Mouse (Mus musculus): ENCODE results near the gene 9530077C05Rik.

Gene 9530077C05Rik

DNA sequence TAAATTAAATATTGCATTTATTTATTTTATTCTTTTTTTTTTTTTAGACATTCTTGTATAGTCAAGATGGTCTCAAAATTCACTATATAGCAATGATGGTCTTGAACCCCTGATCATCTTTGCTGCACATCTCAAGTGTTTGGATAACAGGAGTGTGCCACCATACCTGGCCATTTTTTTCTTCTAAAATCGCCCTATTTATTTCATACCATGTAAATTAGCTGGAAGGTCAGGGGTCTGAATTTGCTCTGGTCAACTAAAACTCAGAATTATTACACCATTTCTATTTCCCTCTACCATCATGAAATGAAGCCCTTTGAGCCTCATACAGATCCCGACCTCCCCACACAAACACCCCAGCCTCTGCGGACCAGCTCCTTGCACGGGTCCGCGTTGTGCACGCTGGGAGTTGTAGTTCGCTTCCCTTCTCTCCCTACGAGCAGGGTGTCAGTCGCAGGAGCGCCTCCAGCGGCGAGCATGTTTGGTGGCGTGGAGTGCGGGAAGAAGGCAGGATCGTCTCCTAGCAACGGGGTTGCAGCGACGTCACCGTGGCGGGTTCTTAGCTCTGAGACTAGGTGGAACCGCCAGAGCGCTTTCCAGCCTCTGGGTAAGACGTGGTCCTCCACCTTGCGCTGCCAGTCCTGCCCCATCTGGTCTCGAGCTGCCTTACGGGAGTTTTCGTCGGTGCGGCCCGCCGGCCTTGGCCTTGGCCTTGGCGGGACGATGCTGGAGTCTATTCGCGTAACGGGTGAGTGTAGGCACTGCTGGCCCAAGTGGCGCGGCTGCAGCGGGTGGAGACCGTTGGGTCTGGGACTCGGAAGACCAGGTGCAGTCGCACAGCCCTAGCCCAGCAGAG lies at the start of gene 9530077C05Rik:
Gene 9530077C05Rik, plus strand, starts transcription at position 512 of the 856 bp plus-strand sequence.
- under 1% methylated on average over 43 of the region's 43 CpGs for WGBS

DNA sequence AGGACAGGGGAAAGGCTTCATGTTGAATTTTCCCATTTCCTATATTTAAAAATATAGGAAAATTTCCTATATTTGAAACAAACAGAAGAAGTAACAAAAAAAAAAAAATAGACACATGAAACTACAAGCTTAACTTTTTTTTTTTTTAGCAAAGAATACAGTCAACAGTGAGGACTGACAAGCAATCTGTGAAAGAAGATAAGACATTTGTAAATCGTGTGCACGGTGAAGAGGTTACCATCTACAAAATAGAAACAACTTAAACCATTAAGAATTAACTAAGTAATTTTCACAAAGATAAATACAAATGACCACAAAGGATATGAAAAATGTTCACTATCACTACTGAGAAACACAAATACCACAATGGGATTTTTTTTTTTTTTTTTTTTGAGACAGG lies 45.1 kb upstream of the 9530077C05Rik start:
- 93% methylated on average over 2 of the region's 2 CpGs for WGBS

DNA sequence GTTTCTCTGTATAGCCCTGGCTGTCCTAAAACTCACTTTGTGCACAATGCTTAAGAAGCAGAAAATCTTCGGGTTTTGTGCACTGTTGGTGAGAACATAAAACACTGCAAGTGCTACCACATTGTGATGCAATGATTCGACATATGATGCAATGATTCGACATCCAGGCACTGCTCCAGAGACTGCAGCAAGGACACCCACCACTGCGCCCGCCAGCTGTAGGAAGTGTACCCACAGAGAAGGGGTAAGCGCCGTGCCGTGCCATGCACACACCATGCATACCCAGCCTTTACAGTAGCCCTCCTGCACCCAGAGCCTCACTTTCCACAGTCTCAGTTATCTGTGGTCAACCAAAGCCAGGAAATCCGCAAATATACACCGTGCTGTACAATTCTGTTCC lies 44.7 kb upstream of the 9530077C05Rik start:
- WGBS: 93% methylated on average over 10 of the region's 10 CpGs

DNA sequence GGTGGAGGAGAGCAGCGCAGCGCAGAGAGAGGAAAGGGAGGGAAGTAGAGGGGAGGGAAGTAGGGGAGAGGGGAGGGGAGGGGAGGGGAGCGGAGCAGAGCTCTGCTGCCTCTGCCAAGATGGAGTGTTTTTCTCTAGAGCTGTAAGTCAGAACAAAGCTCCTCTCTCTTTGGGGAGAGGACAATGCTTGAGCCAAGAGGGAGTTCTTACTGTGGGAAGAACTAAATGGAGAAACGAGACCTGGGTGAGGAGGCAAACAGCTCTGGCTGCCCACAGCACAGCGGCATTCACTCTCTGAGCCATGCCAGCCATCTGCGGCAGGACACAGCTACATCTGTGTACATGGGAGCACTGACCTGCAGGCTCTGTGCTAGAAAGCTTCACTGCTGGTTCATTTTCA lies 43.3 kb upstream of the 9530077C05Rik start:
- WGBS: 49% methylated on average over 6 of the region's 6 CpGs

DNA sequence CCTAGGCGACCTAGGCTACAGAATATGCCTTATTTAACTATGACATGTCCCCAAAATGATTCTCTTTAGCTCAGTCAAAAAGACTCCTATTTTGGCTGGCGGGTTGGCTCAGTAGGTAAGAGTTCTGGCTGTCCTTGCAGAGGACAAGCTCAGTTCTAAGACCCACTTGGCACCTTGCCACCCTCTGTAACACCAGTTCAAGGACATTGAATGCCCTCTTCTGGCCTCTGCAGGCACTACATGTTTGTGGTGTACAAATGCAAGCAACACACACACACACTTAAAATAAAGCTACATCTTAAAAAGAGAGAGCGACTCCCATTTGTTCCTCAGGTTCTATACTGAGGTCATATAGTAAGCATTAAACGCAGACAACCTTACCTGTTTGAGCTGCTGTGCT lies 38.6 kb upstream of the 9530077C05Rik start:
- WGBS: 92% methylated on average over 4 of the region's 4 CpGs

DNA sequence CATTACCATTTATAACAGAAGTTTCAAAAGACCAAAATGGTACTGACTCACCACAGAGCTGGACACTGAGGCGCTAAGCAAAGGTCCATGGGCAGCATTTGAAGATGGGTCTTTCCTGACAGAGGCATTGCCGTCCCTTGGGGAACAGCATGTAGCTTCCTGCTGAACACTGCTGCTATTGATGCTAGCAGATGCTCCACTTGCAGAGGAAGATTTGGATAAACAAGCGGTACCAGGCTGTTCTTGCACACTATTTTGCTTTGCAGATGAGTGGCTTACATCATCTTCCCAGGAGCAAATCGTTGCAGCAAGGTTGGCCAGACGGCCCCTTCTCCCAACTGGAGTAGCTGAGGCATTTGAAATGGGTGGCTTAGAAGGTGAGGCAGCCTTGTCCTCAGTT lies 35.2 kb upstream of the 9530077C05Rik start:
- 57% methylated on average over 5 of the region's 5 CpGs for WGBS

- WGBS: 73% methylated on average over 2 of the region's 2 CpGs
These were observed 25.4 kb upstream of the 9530077C05Rik start for GRCm38 (mm10) chr9:22385890-22386289.

DNA sequence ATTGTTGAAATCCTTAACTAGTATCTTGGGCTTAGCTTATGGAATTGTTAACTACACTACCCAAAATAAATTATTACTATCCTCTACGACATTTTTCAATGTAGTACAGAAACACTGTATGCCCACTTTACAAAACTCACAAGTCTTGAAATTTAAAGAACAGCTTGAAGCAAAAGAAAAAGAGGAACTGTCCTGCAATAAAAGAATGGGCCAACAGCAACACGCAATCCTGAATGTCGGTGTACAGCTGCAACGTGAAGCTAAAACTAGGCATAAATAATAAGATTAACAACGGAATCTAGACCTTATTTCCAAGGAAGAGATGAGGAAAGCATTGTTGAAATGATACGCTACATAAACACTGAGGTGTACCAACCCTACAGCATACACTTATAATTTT lies 23.4 kb upstream of the 9530077C05Rik start:
- WGBS: 54% methylated on average over 6 of the region's 6 CpGs

GRCm38 (mm10) chr9:22388401-22388980 lies 22.8 kb upstream of the 9530077C05Rik start:
- whole genome bisulfite sequencing: 3% methylated on average over 41 of the region's 41 CpGs

DNA sequence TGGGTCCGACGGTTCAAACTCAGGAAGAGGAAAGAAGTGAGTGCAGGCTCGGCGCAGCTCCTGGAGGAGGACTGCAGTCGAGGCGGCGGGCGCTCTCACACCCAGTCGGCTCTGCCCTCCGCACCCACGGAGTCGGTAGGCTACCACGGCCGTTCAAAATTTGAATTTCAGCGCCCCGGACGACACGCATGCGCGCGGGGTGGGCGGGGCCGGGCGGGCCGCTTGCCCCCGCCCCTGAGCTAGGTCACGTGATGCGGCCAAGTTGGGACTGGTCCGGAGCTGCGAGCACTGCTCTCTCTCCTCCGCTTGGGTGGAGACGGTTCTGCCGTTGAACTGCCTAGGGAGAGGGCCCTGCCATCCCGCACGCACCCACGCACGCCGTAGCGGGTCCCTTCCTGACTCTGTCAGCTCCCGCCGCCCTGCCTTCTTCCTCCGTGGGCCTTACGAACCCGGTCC lies 22.3 kb upstream of the 9530077C05Rik start, which contains the start of gene Anln:
Gene Anln, minus strand, starts transcription at position 168 of the 456 bp plus-strand sequence.
- WGBS: under 1% methylated on average over 43 of the region's 44 CpGs

- WGBS: 71% methylated on average over 6 of the region's 6 CpGs
These were observed 21.5 kb upstream of the 9530077C05Rik start for GRCm38 (mm10) chr9:22389736-22390245.

DNA sequence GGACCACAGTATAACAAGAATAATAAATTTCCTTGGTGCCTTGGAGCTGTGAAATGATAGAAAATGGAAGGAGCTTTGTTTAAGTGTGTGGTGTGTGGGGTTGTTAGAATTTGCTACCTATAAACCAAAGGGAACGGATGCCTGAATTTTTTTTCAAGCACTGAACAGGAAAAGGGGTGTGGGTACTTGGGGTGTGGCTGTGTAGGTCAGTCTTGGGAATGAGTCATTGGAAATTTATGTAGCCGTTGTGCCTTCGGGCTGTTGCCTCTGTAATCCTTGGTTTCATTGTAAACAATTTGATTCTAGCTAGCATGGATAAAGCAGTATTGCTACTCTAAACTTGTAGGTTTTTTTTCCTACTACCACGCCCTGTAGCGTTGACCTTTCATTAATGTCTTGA lies 20.9 kb upstream of the 9530077C05Rik start:
- WGBS: 87% methylated on average over 5 of the region's 5 CpGs

DNA sequence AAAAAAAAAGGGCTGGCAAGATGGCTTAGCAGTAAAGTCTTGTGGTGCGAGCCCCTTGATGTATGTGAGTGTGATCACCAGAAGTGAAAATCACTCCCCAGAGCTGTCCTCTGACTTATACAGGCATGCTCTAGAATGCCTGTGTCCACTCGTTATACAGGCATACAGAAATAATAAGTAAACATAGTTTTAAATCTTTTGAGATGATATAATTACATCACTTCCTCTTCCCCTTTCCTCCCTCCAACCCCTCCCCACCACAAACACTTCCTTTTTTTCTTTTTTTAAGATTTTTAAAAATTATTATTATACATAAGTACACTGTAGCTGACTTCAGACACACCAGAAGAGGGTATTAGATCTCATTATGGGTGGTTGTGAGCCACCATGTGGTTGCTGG lies 16.6 kb upstream of the 9530077C05Rik start:
- 83% methylated on average over 2 of the region's 2 CpGs for WGBS

DNA sequence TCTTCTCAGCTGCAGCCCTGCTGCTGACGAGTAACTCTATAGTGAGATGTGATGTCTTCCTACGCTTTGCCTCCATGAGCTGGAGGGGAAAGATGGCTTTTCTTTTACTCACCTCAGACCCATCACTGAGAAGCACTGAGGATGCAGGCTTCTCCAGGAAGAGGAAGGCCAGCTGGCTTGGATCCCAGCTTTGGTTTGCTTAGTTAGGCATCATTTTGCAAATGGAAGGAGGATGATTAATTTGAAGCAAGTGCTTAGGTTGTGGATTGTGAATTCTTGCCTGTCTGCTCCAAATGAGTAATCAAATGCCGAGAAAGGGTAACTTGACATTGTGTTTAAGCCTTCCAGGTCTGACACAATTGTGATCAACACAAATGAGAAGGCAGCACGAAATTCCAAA lies 12.3 kb upstream of the 9530077C05Rik start:
- 67% methylated on average over 4 of the region's 4 CpGs for WGBS

DNA sequence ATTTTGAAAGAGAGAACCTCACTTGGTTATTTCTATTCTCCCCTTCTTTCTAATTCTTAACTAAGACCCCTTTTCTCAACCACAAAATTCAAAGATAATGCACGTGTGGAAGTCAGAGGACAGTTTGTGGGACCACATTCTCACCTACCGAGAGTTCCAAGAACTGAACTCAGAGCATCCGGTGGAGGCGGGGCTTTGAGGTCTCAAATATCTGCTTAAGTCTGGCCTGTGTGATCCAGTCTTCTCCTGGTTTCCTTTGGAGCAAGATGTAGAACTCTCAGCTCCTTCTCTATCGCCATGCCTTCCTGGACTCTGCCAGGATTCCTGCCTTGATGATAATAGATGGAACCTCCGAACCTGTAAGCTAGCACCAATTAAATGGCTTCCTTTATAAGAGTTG lies 9.3 kb upstream of the 9530077C05Rik start:
- 92% methylated on average over 6 of the region's 6 CpGs for WGBS

DNA sequence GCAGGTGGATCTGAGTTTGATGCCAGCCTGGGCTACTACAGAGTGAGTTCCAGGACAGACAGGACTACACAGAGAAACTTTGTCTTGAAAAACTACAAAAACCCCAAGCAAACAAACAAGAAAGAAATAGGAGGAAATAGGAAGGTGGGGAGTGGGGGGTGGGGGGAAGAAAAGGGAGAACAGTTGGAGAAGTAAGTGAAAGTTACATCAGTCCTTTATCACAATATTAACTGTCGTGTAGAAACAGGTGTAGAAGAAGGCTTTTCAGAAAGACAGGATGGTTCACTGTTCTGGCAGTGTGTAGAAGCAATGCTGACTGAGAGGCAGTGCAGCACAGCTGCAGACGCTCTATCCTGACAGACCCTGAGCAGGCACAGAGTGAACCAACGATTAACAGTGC lies 8.3 kb upstream of the 9530077C05Rik start:
- WGBS: 84% methylated on average over 3 of the region's 3 CpGs

GRCm38 (mm10) chr9:22403501-22403900 lies 7.8 kb upstream of the 9530077C05Rik start:
- WGBS: 67% methylated on average over 2 of the region's 2 CpGs

- WGBS: 57% methylated on average over 3 of the region's 3 CpGs
These were observed 5.9 kb upstream of the 9530077C05Rik start for GRCm38 (mm10) chr9:22405414-22405813.

GRCm38 (mm10) chr9:22407633-22408032 lies 3.7 kb upstream of the 9530077C05Rik start:
- 73% methylated on average over 4 of the region's 4 CpGs for WGBS

- WGBS: 14% methylated on average over 4 of the region's 4 CpGs
These were observed 3.0 kb upstream of the 9530077C05Rik start for GRCm38 (mm10) chr9:22408344-22408743.

- 63% methylated on average over 7 of the region's 7 CpGs for WGBS
These were observed 1.8 kb upstream of the 9530077C05Rik start for GRCm38 (mm10) chr9:22409501-22409900.

DNA sequence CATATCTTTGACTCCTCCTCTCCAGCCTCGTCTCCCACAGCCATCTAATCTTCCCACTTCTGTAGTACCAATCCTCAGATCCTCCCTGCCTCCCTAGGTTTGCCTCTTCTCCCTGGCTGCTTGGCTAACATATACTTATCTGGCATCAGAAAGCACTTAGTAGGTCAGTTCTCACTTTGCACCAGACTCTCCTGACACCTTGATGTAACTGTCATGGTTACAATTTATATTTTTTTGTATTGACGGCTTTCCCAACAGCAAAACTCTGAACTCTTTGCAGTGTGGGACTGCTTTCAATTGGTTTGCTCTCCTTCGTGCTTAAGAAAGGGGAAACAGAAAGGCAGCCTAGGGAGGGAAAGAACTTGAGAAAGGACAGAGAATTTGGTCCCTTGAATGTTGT lies 4.9 kb downstream of the 9530077C05Rik start:
- WGBS: 88% methylated on average over 3 of the region's 3 CpGs

DNA sequence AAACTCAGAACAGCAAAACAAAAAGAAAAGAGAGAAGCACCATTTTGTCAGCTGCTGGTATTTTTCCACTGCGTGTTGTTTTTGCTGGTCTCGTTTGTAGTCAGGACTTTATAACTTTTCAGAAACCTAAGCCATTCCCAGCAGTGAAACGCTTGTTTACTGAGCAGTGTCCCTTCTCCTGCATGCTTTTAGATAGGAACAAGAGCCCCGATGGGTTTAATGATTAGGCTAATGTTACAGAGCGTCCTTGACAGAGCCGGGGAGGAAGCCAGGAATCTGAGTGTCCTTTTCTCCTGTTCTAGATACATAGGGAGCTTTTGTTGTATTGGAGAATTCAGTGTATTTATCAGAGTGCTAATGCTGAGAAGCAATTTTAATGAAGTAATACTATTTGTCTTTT lies 6.2 kb downstream of the 9530077C05Rik start:
- 49% methylated on average over 6 of the region's 6 CpGs for WGBS
